Mouse (Mus musculus) kidney, embryonic 15.5 days (tissue): ENCODE measurements around the gene Lama5. TPM values are rescaled to one million over a fixed set of nuclear protein-coding genes. Genes with fewer than 3 reads are reported as not detected.
A peak's percentile ranks its signal among the peaks of the same experiment; 100 is the strongest.

Source experiments
- ATAC-seq: fragments of 200-750 bp; cut with Nextera tagmentation; replicated peaks from 2 replicates; pipeline ENCODE4 v1.8.0; 2017; ENCODE audit warnings: moderate TSS enrichment; ENCODE audit not compliant: low FRiP score
- H3K27ac ChIP-seq: fragments of 300-500 bp; sonication (generic); 2 replicates; pipeline ENCODE4 v1.5.1; 2015; ENCODE audit warnings: mild to moderate bottlenecking, inconsistent platforms
- H3K27me3 ChIP-seq: fragments of 300-500 bp; sonication (generic); 2 replicates; pipeline ENCODE4 v1.6.1; 2015; ENCODE audit warnings: inconsistent platforms
- H3K36me3 ChIP-seq: fragments of 300-500 bp; sonication (generic); 2 replicates; pipeline ENCODE4 v1.6.1; 2015; ENCODE audit warnings: inconsistent platforms
- H3K4me1 ChIP-seq: fragments of 300-500 bp; sonication (generic); 2 replicates; pipeline ENCODE4 v1.6.1; 2015; ENCODE audit warnings: inconsistent platforms
- H3K4me2 ChIP-seq: fragments of 300-500 bp; sonication (generic); 2 replicates; pipeline ENCODE4 v1.6.1; 2015; ENCODE audit warnings: moderate library complexity, mild to moderate bottlenecking, inconsistent platforms
- H3K4me3 ChIP-seq: fragments of 300-500 bp; sonication (generic); replicated peaks from 2 replicates; pipeline ENCODE4 v1.5.1; 2015; ENCODE audit warnings: mild to moderate bottlenecking, inconsistent platforms
- H3K9ac ChIP-seq: fragments of 300-500 bp; sonication (generic); 2 replicates; pipeline ENCODE4 v1.6.1; 2015; ENCODE audit warnings: mild to moderate bottlenecking, inconsistent platforms
- H3K9me3 ChIP-seq: fragments of 300-500 bp; sonication (generic); replicated peaks from 2 replicates; pipeline ENCODE4 v1.6.1; 2016; ENCODE audit warnings: inconsistent platforms
- WGBS: fragments of 180-500 bp; shearing (Covaris S2); methylation state at CpG from one replicate; pipeline ENCODE4 v1.1.7; 2015; ENCODE audit warnings: mixed read lengths; 5-methylcytosine and 5-hydroxymethylcytosine counted together
- polyA plus RNA-seq: library from polyadenylated mRNA; unstranded; fragments of >200 nt; fragmentation: Nextera tagmentation; extraction: Ambion mirVana; gene quantifications from 2 replicates; pipeline ENCODE4 v1.2.1, GENCODE M21; 2015

Lama5 gene
- 40.6 and 46.7 TPM in 2 replicates for polyA plus RNA-seq

DNA sequence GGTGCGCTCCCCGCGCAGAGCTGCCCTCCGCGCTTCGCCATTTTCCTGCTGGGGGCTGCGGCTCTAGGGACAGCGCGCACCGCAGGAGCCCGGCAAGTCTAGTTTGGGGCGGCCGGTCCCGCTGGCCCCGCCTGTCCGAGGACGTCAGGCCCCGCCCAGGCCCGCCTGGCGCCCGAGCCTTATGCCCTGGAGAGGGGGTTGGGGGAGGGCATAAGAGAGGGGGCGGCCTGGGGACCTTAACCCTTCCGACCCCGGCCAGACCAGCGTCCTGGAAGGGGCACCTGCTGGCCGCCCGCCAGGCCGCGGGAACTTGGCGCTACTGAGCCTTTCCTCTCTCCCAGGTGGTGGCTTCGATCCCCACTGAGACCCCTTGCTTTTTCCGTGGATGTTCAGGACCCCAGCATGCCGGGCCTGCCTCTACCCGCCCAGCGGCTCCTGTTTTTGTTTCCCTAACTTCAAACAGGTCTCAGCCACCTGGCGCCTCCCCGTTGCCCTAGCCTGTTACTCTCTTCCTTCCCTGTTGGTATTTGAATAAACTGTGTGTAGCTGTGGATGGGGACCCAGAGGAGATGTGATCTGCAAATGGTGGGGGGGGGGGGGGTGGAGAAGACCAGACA lies at the start of gene Lama5:
Gene Lama5, minus strand, starts transcription at position 98 of the 617 bp plus-strand sequence.
- H3K4me2 ChIP-seq: peak within 1 kb of the TSS; percentile 97
- peaks cover 86% of the 10 kb centered on the region for H3K4me1 ChIP-seq
- no peaks in the 10 kb centered on the region for H3K9me3 ChIP-seq
- no peaks in the 10 kb centered on the region for H3K36me3 ChIP-seq
- peaks cover 33% of the 10 kb centered on the region for H3K27me3 ChIP-seq
- peak within 1 kb of the TSS; percentile 77 for H3K9ac ChIP-seq
- peak; percentile 88 for ATAC-seq
- H3K27ac ChIP-seq: peak within 1 kb of the TSS; percentile 88
- H3K4me3 ChIP-seq: peak within 1 kb of the TSS; percentile 77
- 1% methylated on average over 34 of the region's 37 CpGs for WGBS

DNA sequence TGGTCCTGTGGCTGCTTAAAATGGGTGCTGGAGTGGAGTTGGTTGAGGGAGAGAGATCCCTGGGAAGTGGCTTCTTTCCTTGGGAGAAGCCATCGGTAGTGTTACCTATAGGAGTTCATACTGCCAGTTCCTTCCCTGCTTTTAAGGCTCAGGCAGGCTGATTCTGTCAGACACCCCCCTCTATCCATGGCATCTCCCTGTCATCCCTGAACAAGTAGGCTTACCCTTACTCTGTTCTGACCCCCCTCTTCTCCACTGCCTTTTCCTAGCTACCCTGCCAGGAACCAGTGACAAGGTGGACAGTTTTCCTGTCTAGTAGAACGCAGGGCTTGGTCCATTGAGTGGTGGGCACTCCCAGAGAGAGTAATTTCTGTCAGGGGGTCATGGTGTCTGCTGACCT lies 48.9 kb upstream of the Lama5 start:
- Histone ChIP-seq H3K27ac (no peak overlapping the region), H3K9me3 (no peaks in the 10 kb centered on the region), H3K27me3 (peaks cover 5% of the 10 kb centered on the region), H3K4me1 (peaks cover 46% of the 10 kb centered on the region), H3K4me3 (no peak overlapping the region), H3K36me3 (peaks cover 15% of the 10 kb centered on the region), H3K9ac (no peak overlapping the region), H3K4me2 (no peak overlapping the region)
- WGBS: 79% methylated on average over 2 of the region's 2 CpGs
- no peak for ATAC-seq

GRCm38 (mm10) chr2:180273394-180274244 lies 48.0 kb upstream of the Lama5 start, which contains the start of gene Cables2:
Gene Cables2, minus strand, starts transcription at chr2:180273496.
- 6% methylated on average over 68 of the region's 68 CpGs for WGBS
- H3K4me3 ChIP-seq: peak within 1 kb of the TSS; percentile 66
- H3K4me2 ChIP-seq: peak within 1 kb of the TSS; percentile 76
- H3K27me3 ChIP-seq: peaks cover 5% of the 10 kb centered on the region; the same call in 1 of the 2 replicates
- H3K9ac ChIP-seq: peak within 1 kb of the TSS; percentile 85
- H3K9me3 ChIP-seq: no peaks in the 10 kb centered on the region
- peaks cover 46% of the 10 kb centered on the region for H3K4me1 ChIP-seq
- peaks cover 19% of the 10 kb centered on the region for H3K36me3 ChIP-seq
- peak; percentile 94 for ATAC-seq
- H3K27ac ChIP-seq: peak within 1 kb of the TSS; percentile 59

DNA sequence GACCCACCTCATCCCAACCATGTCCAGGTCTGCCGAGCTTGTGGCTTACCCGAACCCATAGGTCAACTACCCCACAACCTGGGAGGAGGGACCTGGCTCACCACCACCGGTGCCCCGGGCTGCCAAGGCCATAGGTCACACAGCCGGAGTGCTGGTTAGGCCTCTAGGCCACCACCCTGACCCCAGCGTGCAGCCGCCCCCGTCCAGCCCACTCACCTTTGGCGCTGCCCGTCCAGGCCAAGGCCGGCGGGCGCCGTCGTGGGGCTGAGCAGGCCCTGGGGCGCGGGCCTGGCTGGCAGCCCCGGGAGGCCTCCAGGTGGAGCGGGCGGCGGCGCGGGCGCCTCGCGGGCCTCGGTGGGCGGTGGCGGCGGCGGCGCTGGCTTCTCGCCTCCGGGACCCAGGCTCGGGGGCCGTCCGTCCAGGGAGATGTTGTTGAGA lies 47.2 kb upstream of the Lama5 start:
- whole genome bisulfite sequencing: under 1% methylated on average over 33 of the region's 37 CpGs
- peaks cover 22% of the 10 kb centered on the region for H3K36me3 ChIP-seq
- H3K4me1 ChIP-seq: peaks cover 46% of the 10 kb centered on the region
- H3K4me2 ChIP-seq: peak overlapping the region; percentile 76
- no peaks in the 10 kb centered on the region for H3K9me3 ChIP-seq
- H3K4me3 ChIP-seq: peak overlapping the region; percentile 66
- peak overlapping the region; percentile 59 for H3K27ac ChIP-seq
- peak overlapping the region; percentile 85 for H3K9ac ChIP-seq
- peak; percentile 27 for ATAC-seq
- peaks cover 5% of the 10 kb centered on the region; the same call in 1 of the 2 replicates for H3K27me3 ChIP-seq

DNA sequence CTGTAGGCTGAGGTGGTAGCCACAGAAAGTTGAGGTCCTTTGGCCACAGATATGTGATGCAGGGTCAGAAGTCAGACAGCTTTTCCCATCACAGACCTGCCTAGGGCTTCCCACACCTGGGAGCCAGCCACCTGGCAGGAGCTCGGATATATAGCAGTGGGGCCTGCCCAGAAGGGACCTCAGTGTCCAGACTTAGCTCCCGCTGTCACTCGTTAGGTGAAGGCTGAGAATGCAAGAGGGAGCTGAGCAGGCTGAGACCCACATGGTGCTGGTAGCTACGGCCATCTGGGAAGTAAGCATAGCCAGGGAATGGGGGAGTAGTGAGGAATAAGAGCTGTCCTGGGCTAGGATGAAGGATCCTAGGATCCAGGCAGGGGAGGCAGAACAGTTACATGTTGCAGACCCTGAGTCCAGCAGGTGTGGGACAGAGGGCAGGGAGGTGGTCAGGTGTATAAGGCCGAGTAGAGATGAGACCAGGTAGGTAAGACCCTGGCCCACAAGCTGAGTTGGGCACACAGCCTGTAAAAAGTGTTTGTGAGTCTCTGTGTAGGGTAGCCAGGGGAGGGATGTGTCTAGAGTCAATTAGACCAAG lies 46.2 kb upstream of the Lama5 start:
- no peaks in the 10 kb centered on the region for H3K9me3 ChIP-seq
- H3K4me2 ChIP-seq: peak overlapping the region; percentile 76
- H3K4me3 ChIP-seq: peak overlapping the region; percentile 66
- H3K4me1 ChIP-seq: peaks cover 42% of the 10 kb centered on the region
- H3K27me3 ChIP-seq: peaks cover 5% of the 10 kb centered on the region; the same call in 1 of the 2 replicates
- H3K9ac ChIP-seq: 0 out of 2 replicates have a peak overlapping the region, but pooled peaks have one; percentile 85
- WGBS: 65% methylated on average over 5 of the region's 5 CpGs
- ATAC-seq: no peak
- peaks cover 30% of the 10 kb centered on the region for H3K36me3 ChIP-seq
- no peak overlapping the region for H3K27ac ChIP-seq

DNA sequence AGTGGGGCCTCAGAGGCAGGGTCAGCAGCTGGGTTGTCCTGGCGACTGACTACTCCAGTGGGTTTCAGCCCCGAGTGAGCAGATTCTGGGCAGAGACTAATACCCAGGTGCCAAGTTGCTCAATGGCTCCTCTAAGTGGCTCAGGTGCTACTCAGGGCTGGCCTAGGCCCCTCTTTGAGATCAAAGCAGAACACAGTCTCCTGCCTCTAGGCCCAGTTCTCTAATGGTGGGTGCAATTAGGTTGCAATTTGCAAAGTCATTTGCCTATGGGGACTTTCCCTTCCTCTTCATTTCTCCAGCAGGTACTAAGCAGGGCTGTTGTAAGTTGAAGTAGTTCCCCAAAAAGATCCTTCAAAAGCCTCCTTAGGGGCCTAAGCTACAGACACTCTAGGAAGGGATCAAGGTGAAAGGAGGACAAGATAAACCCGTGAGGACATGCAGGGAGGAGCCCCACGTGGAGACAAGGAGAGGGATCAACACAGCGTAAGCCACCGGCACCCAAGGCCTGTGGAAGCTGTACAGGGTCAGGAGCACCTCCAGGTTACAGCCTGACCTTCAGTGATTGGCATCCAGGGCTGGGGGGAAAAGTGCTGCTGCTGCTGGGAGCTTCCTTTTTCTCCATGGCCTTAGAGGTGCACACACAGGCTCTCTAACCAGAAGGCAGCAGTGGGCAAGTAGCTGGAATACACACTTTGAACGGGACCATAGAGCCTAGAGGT lies 45.0 kb upstream of the Lama5 start:
- ATAC-seq: no peak
- Histone ChIP-seq H3K36me3 (peaks cover 38% of the 10 kb centered on the region), H3K4me1 (peaks cover 32% of the 10 kb centered on the region), H3K27me3 (peaks cover 5% of the 10 kb centered on the region; the same call in 1 of the 2 replicates), H3K4me2 (no peak overlapping the region), H3K4me3 (no peak overlapping the region), H3K9ac (0 out of 2 replicates have a peak overlapping the region, but pooled peaks have one; percentile 12), H3K27ac (no peak overlapping the region), H3K9me3 (no peaks in the 10 kb centered on the region)
- WGBS: 42% methylated on average over 7 of the region's 7 CpGs

DNA sequence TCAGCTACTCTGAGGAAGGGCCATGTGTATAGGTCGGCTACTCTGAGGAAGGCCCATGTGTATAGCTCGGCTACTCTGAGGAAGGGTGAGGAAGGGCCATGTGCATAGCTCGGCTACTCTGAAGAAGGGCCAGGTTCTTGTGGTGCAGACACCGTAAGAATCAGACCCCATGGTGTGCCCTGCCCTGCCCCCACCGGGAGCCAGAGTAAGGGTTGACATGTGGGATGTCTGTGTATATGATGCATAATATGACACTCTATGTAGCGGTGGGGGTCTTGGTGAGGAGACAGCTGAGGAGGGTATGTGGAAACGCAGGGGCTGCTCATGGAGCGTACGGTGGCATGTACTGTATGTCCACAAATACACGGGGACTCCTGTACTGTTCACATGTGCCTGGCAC lies 43.7 kb upstream of the Lama5 start:
- Histone ChIP-seq H3K4me1 (peaks cover 28% of the 10 kb centered on the region), H3K4me2 (no peak overlapping the region), H3K9me3 (no peaks in the 10 kb centered on the region), H3K27ac (no peak overlapping the region), H3K4me3 (no peak overlapping the region), H3K9ac (no peak overlapping the region), H3K27me3 (0 out of 2 replicates have a peak, but pooled peaks cover under 1% of the 10 kb centered on the region), H3K36me3 (peaks cover 44% of the 10 kb centered on the region)
- 93% methylated on average over 10 of the region's 10 CpGs for WGBS
- no peak for ATAC-seq

DNA sequence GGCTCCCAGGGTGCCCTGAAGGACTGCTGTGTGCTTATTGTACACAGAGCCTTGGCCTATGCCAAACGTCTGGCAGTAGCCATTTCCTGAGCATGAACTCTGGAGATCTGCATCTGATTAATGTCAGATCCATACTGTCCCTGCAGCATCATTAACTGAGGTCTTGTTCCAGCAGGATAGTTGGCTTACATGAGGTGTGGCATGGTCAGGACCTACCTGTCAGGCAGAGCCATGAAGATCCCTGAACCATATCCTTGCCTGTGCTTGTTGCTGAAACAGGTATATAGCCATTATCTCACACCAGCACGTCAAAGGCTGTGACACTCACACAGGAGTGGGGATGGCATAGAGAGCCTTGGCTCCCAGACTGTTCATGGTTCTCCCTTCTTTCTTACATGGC lies 42.3 kb upstream of the Lama5 start:
- 74% methylated on average over 2 of the region's 2 CpGs for WGBS
- H3K9ac ChIP-seq: no peak overlapping the region
- peaks cover 57% of the 10 kb centered on the region for H3K36me3 ChIP-seq
- no peak overlapping the region for H3K27ac ChIP-seq
- no peak for ATAC-seq
- H3K4me2 ChIP-seq: no peak overlapping the region
- H3K4me1 ChIP-seq: peaks cover 23% of the 10 kb centered on the region
- no peaks in the 10 kb centered on the region for H3K9me3 ChIP-seq
- H3K4me3 ChIP-seq: no peak overlapping the region
- no peaks in the 10 kb centered on the region for H3K27me3 ChIP-seq

- no peak for ATAC-seq
- Histone ChIP-seq H3K36me3 (peaks cover 85% of the 10 kb centered on the region), H3K9me3 (no peaks in the 10 kb centered on the region), H3K27me3 (no peaks in the 10 kb centered on the region), H3K4me3 (no peak overlapping the region), H3K27ac (peak overlapping the region; percentile 71), H3K9ac (no peak overlapping the region), H3K4me2 (no peak overlapping the region), H3K4me1 (peaks cover 8% of the 10 kb centered on the region)
- WGBS: 83% methylated on average over 10 of the region's 10 CpGs
These were observed 37.2 kb upstream of the Lama5 start for GRCm38 (mm10) chr2:180262891-180263290.

DNA sequence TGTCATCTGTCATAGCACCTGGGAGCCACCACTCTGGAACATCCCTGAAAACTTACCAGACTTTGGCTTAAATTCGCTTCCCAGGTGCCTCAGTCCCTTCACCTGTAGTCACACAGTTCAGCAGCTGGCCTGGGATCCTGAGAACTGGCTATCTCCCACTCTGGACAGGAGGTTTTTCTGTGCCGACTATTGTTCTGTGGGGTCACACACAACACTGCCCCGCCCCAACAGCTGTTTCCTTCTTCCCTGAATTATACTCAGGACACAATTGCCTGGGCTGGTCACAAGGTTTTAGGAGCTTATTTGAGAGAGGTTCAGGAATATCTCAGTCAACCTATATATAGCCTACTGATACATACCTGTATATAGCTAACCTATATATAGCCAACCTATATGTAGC lies 36.8 kb upstream of the Lama5 start:
- H3K27ac ChIP-seq: peak overlapping the region; percentile 71; the same call in 1 of the 2 replicates
- H3K27me3 ChIP-seq: no peaks in the 10 kb centered on the region
- WGBS: 74% methylated on average over 3 of the region's 3 CpGs
- ATAC-seq: no peak
- no peak overlapping the region for H3K4me3 ChIP-seq
- H3K36me3 ChIP-seq: peaks cover 83% of the 10 kb centered on the region
- H3K9me3 ChIP-seq: no peaks in the 10 kb centered on the region
- H3K4me1 ChIP-seq: peaks cover 9% of the 10 kb centered on the region
- no peak overlapping the region for H3K4me2 ChIP-seq
- H3K9ac ChIP-seq: no peak overlapping the region

- no peak for ATAC-seq
- Histone ChIP-seq H3K9ac (no peak overlapping the region), H3K27ac (peak overlapping the region; percentile 57), H3K9me3 (no peaks in the 10 kb centered on the region), H3K4me1 (peaks cover 9% of the 10 kb centered on the region), H3K36me3 (peaks cover 78% of the 10 kb centered on the region), H3K4me3 (no peak overlapping the region), H3K4me2 (no peak overlapping the region), H3K27me3 (no peaks in the 10 kb centered on the region)
- 88% methylated on average over 7 of the region's 7 CpGs for WGBS
These were observed 36.2 kb upstream of the Lama5 start for GRCm38 (mm10) chr2:180261901-180262300.
